Mouse (Mus musculus): ENCODE measurements at regions not wholly inside any gene's neighbourhood (a gene's known extent, or its start where the extent isn't known, plus 50 kb on each side); places are given as distances from the start of the nearest gene placed in this dataset.
A peak's percentile ranks its signal among the peaks of the same experiment; 100 is the strongest.

DNA sequence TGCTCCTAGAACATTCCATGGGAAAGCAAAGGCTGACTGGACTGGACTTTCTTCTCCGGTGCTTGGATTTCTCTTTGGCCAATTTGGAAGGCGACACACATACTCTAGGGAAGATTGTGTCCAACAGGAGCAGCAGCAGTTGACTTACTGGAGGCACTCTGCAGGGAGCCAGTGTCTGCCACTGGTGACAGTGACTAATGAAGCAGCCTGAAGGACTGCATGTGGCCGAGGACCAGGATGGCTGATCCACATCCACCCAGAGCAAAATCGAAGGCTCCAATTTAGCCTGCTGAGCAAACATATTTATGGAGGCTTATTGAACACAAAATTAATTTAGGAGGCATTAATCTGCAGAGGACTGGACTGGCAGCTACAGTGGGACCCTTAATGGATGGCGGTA, 81.9 kb downstream of the Rpl14 start:
- Histone ChIP-seq H3K9me3 (replicated peaks; ENCODE audit: control insufficient read depth, low read length) (peaks cover 3% of the 10 kb centered on the region; the same call in 1 of the 2 replicates), H3K27me3 (ENCODE audit: control insufficient read depth, insufficient read depth, low read length) (peaks cover 6% of the 10 kb centered on the region; the same call in 1 of the 2 replicates), H3K27ac (ENCODE audit: low read length) (no peak overlapping the region), H3K4me1 (ENCODE audit: control insufficient read depth, insufficient read depth, low read length) (no peaks in the 10 kb centered on the region), H3K4me3 (ENCODE audit: low read length) (no peak overlapping the region), H3K9ac (ENCODE audit: low read length) (no peak overlapping the region), H3K36me3 (ENCODE audit: control insufficient read depth, insufficient read depth) (no peaks in the 10 kb centered on the region), H3K4me2 (ENCODE audit: low read depth, low read length) (no peak overlapping the region)
- ATAC-seq (replicated peaks; ENCODE audit: extremely low read depth, insufficient read depth, low FRiP score) = no peak
- WGBS = 70% methylated on average over 5 of the region's 5 CpGs

DNA sequence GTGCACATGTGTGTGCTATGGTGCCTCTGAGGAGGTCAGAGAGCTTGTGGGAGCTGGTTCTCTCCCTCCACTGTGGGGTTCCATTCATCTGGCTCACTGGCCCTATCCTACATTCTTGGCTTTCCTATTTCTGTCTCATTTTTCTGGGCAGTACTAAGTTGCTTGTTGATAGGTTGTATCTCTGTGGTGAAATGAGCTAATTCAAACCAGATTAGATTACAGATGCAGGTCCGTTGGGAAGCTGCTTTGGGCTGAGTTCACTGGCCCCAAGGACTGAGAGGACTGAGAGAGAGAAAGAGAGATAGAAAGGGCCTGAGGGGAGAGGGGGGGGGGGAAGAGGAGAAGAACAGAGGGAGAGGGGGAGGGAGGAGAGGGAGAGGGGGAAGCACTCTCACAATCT, 83.5 kb downstream of the Rpl14 start:
- Histone ChIP-seq H3K4me1 (ENCODE audit: control insufficient read depth, insufficient read depth, low read length) (no peaks in the 10 kb centered on the region), H3K9me3 (replicated peaks; ENCODE audit: control insufficient read depth, low read length) (peaks cover 3% of the 10 kb centered on the region; the same call in 1 of the 2 replicates), H3K27me3 (ENCODE audit: control insufficient read depth, insufficient read depth, low read length) (peaks cover 6% of the 10 kb centered on the region; the same call in 1 of the 2 replicates), H3K4me3 (ENCODE audit: low read length) (no peak overlapping the region), H3K9ac (ENCODE audit: low read length) (no peak overlapping the region), H3K36me3 (ENCODE audit: control insufficient read depth, insufficient read depth) (no peaks in the 10 kb centered on the region), H3K27ac (ENCODE audit: low read length) (no peak overlapping the region), H3K4me2 (ENCODE audit: low read depth, low read length) (no peak overlapping the region)
- WGBS = 14% methylated on average over 1 of the region's 1 CpGs
- ATAC-seq (replicated peaks; ENCODE audit: extremely low read depth, insufficient read depth, low FRiP score) = 0 out of 2 replicates have a peak, but pooled peaks have one; percentile 28

GRCm38 (mm10) chr9:120656976-120657375, 85.7 kb downstream of the Rpl14 start:
- H3K27ac ChIP-seq (ENCODE audit: low read length) = no peak overlapping the region
- no peaks in the 10 kb centered on the region for H3K36me3 ChIP-seq (ENCODE audit: control insufficient read depth, insufficient read depth)
- H3K9me3 ChIP-seq (replicated peaks; ENCODE audit: control insufficient read depth, low read length) = no peaks in the 10 kb centered on the region
- H3K9ac ChIP-seq (ENCODE audit: low read length) = no peak overlapping the region
- WGBS = 32% methylated on average over 4 of the region's 6 CpGs
- no peaks in the 10 kb centered on the region for H3K4me1 ChIP-seq (ENCODE audit: control insufficient read depth, insufficient read depth, low read length)
- no peak overlapping the region for H3K4me2 ChIP-seq (ENCODE audit: low read depth, low read length)
- peaks cover 6% of the 10 kb centered on the region; the same call in 1 of the 2 replicates for H3K27me3 ChIP-seq (ENCODE audit: control insufficient read depth, insufficient read depth, low read length)
- ATAC-seq (replicated peaks; ENCODE audit: extremely low read depth, insufficient read depth, low FRiP score) = no peak
- H3K4me3 ChIP-seq (ENCODE audit: low read length) = no peak overlapping the region

GRCm38 (mm10) chr9:120657786-120658185, 86.5 kb downstream of the Rpl14 start:
- no peaks in the 10 kb centered on the region for H3K4me1 ChIP-seq (ENCODE audit: control insufficient read depth, insufficient read depth, low read length)
- ATAC-seq (replicated peaks; ENCODE audit: extremely low read depth, insufficient read depth, low FRiP score) = no peak
- H3K36me3 ChIP-seq (ENCODE audit: control insufficient read depth, insufficient read depth) = no peaks in the 10 kb centered on the region
- no peak overlapping the region for H3K4me3 ChIP-seq (ENCODE audit: low read length)
- no peaks in the 10 kb centered on the region for H3K9me3 ChIP-seq (replicated peaks; ENCODE audit: control insufficient read depth, low read length)
- H3K4me2 ChIP-seq (ENCODE audit: low read depth, low read length) = no peak overlapping the region
- peaks cover 6% of the 10 kb centered on the region; the same call in 1 of the 2 replicates for H3K27me3 ChIP-seq (ENCODE audit: control insufficient read depth, insufficient read depth, low read length)
- no peak overlapping the region for H3K27ac ChIP-seq (ENCODE audit: low read length)
- H3K9ac ChIP-seq (ENCODE audit: low read length) = no peak overlapping the region

GRCm38 (mm10) chr9:120658576-120658975, 87.3 kb downstream of the Rpl14 start:
- H3K4me1 ChIP-seq (ENCODE audit: control insufficient read depth, insufficient read depth, low read length) = no peaks in the 10 kb centered on the region
- H3K9ac ChIP-seq (ENCODE audit: low read length) = no peak overlapping the region
- peaks cover 6% of the 10 kb centered on the region; the same call in 1 of the 2 replicates for H3K27me3 ChIP-seq (ENCODE audit: control insufficient read depth, insufficient read depth, low read length)
- H3K9me3 ChIP-seq (replicated peaks; ENCODE audit: control insufficient read depth, low read length) = no peaks in the 10 kb centered on the region
- WGBS = 65% methylated on average over 2 of the region's 2 CpGs
- H3K4me3 ChIP-seq (ENCODE audit: low read length) = no peak overlapping the region
- no peaks in the 10 kb centered on the region for H3K36me3 ChIP-seq (ENCODE audit: control insufficient read depth, insufficient read depth)
- ATAC-seq (replicated peaks; ENCODE audit: extremely low read depth, insufficient read depth, low FRiP score) = peak; percentile 67
- H3K27ac ChIP-seq (ENCODE audit: low read length) = no peak overlapping the region
- H3K4me2 ChIP-seq (ENCODE audit: low read depth, low read length) = no peak overlapping the region

DNA sequence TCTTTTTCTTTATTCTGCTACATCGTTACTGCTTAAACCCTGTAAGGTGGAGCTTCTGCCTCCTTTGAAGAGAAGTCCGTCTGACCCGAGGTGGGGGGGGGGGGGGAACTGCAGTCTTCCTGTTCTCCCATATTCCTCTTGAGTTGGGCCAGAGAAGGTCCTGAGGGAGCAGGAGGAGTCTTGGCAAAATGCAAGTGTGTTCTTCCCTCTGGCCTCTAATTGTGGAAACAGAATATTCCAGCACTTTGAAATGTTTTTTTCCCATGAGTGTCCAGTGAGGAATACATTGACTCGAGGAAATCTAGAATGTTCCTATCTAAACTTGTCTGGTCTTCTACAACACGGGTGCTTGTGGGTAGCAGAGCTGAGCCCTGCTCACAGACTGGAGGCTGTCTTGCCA, 90.0 kb downstream of the Rpl14 start:
- Histone ChIP-seq H3K4me1 (ENCODE audit: control insufficient read depth, insufficient read depth, low read length) (no peaks in the 10 kb centered on the region), H3K4me3 (ENCODE audit: low read length) (no peak overlapping the region), H3K27me3 (ENCODE audit: control insufficient read depth, insufficient read depth, low read length) (0 out of 2 replicates have a peak, but pooled peaks cover 3% of the 10 kb centered on the region), H3K9ac (ENCODE audit: low read length) (no peak overlapping the region), H3K9me3 (replicated peaks; ENCODE audit: control insufficient read depth, low read length) (no peaks in the 10 kb centered on the region), H3K36me3 (ENCODE audit: control insufficient read depth, insufficient read depth) (no peaks in the 10 kb centered on the region), H3K4me2 (ENCODE audit: low read depth, low read length) (no peak overlapping the region), H3K27ac (ENCODE audit: low read length) (no peak overlapping the region)
- ATAC-seq (replicated peaks; ENCODE audit: extremely low read depth, insufficient read depth, low FRiP score) = no peak
- 54% methylated on average over 5 of the region's 5 CpGs for WGBS

DNA sequence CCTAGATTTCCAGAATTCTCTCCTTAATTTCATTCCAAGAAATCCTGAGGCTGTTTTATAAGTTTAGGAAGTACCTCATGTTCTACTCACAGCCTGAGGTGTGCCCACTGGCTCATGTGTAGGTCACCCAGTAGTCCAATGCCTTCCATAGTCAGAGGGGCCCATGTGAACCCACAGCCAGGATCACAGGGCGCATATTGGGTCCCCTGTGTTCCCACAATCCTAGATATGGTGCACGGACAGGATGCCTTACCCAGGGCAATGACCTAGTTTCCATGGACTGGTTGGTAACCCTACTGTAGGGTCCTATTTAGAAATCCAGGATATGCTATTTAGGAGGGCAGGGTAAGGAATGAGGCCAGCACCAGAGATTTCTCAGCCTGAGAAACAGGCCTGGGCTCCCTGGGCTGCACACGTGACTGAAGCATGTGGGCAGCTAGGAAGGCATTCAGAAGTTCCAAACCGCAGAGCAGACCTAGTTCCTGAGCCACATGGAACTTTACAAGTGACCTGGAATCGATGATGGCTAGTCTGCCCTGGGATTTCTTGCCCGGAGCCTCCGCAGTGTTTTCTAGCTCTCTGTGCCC, 90.5 kb downstream of the Rpl14 start:
- no peaks in the 10 kb centered on the region for H3K27me3 ChIP-seq (ENCODE audit: control insufficient read depth, insufficient read depth, low read length)
- no peak overlapping the region for H3K9ac ChIP-seq (ENCODE audit: low read length)
- WGBS = 84% methylated on average over 7 of the region's 7 CpGs
- H3K4me1 ChIP-seq (ENCODE audit: control insufficient read depth, insufficient read depth, low read length) = no peaks in the 10 kb centered on the region
- H3K9me3 ChIP-seq (replicated peaks; ENCODE audit: control insufficient read depth, low read length) = no peaks in the 10 kb centered on the region
- no peak for ATAC-seq (replicated peaks; ENCODE audit: extremely low read depth, insufficient read depth, low FRiP score)
- H3K27ac ChIP-seq (ENCODE audit: low read length) = no peak overlapping the region
- no peaks in the 10 kb centered on the region for H3K36me3 ChIP-seq (ENCODE audit: control insufficient read depth, insufficient read depth)
- H3K4me3 ChIP-seq (ENCODE audit: low read length) = no peak overlapping the region
- H3K4me2 ChIP-seq (ENCODE audit: low read depth, low read length) = no peak overlapping the region

GRCm38 (mm10) chr9:120663181-120663580, 91.9 kb downstream of the Rpl14 start:
- Histone ChIP-seq H3K36me3 (ENCODE audit: control insufficient read depth, insufficient read depth) (no peaks in the 10 kb centered on the region), H3K9me3 (replicated peaks; ENCODE audit: control insufficient read depth, low read length) (no peaks in the 10 kb centered on the region), H3K4me2 (ENCODE audit: low read depth, low read length) (no peak overlapping the region), H3K27me3 (ENCODE audit: control insufficient read depth, insufficient read depth, low read length) (no peaks in the 10 kb centered on the region), H3K9ac (ENCODE audit: low read length) (no peak overlapping the region), H3K4me1 (ENCODE audit: control insufficient read depth, insufficient read depth, low read length) (no peaks in the 10 kb centered on the region), H3K27ac (ENCODE audit: low read length) (no peak overlapping the region), H3K4me3 (ENCODE audit: low read length) (no peak overlapping the region)
- no peak for ATAC-seq (replicated peaks; ENCODE audit: extremely low read depth, insufficient read depth, low FRiP score)
- WGBS = 56% methylated on average over 6 of the region's 6 CpGs

DNA sequence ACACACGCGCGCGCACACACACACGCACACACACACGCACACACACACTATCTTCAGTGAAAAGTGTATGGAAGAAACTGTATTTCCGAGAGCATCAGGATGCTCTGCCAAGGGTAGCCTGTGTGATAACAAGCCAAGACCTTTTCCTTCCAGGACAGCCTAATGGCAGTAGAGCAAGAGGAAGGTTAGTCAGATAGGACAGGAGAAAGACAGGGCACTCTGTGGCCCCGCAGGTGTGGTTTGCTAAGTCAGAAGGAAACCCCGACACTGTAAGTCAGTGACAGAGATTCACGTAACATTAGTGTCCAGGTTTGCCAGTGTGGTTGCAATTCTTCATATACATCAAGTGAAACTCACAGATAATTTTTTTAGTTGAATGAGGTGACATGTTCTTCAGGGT, 92.8 kb downstream of the Rpl14 start:
- WGBS = 84% methylated on average over 10 of the region's 10 CpGs

More for the DNA sequence above, 92.8 kb downstream of the Rpl14 start:
- H3K27ac ChIP-seq (ENCODE audit: low read length) = no peak overlapping the region
- H3K9me3 ChIP-seq (replicated peaks; ENCODE audit: control insufficient read depth, low read length) = no peaks in the 10 kb centered on the region
- H3K9ac ChIP-seq (ENCODE audit: low read length) = no peak overlapping the region
- ATAC-seq (replicated peaks; ENCODE audit: extremely low read depth, insufficient read depth, low FRiP score) = no peak
- no peaks in the 10 kb centered on the region for H3K36me3 ChIP-seq (ENCODE audit: control insufficient read depth, insufficient read depth)
- no peak overlapping the region for H3K4me3 ChIP-seq (ENCODE audit: low read length)
- H3K4me2 ChIP-seq (ENCODE audit: low read depth, low read length) = no peak overlapping the region
- H3K4me1 ChIP-seq (ENCODE audit: control insufficient read depth, insufficient read depth, low read length) = no peaks in the 10 kb centered on the region
- no peaks in the 10 kb centered on the region for H3K27me3 ChIP-seq (ENCODE audit: control insufficient read depth, insufficient read depth, low read length)
